Mouse (Mus musculus) C2C12 (cell line): Measurements from ENCODE around the gene Ptpre. TPM values are rescaled to one million over a fixed set of nuclear protein-coding genes. Genes with fewer than 3 reads are reported as not detected.

Experiments used
- H3K27me3 ChIP-seq: one replicate; pipeline ENCODE4 v1.6.1; 2011; ENCODE audit not compliant: control insufficient read depth, insufficient read depth, insufficient read length
- H3K36me3 ChIP-seq: one replicate; pipeline ENCODE4 v1.6.1; 2011; ENCODE audit not compliant: control insufficient read depth, insufficient read depth
- H3K4me3 ChIP-seq: one replicate; pipeline ENCODE4 v1.5.1; 2011; ENCODE audit warnings: mild to moderate bottlenecking, control low read depth; ENCODE audit not compliant: poor library complexity, insufficient read depth, severe bottlenecking
- H3K79me2 ChIP-seq: one replicate; pipeline ENCODE4 v1.6.1; 2011; ENCODE audit not compliant: control insufficient read depth, insufficient read depth
- H3K79me3 ChIP-seq: one replicate; pipeline ENCODE4 v1.6.1; 2011; ENCODE audit warnings: low read depth, control low read depth
- H3ac ChIP-seq: one replicate; pipeline ENCODE3; 2011; ENCODE audit warnings: low read depth; ENCODE audit not compliant: control insufficient read depth, insufficient read length
- CEBPB ChIP-seq: IDR thresholded peaks from one replicate; pipeline ENCODE4 v1.6.1; 2011; ENCODE audit warnings: low read depth, mild to moderate bottlenecking, control low read depth, moderate library complexity
- CTCF ChIP-seq: IDR thresholded peaks from one replicate; pipeline ENCODE4 v1.5.1; 2011; ENCODE audit not compliant: control insufficient read depth, insufficient read depth, insufficient read length
- FOSL1 ChIP-seq: IDR thresholded peaks from one replicate; pipeline ENCODE4 v1.8.0; 2011; ENCODE audit warnings: mild to moderate bottlenecking, low read length; ENCODE audit not compliant: poor library complexity, insufficient read depth, severe bottlenecking
- MAX ChIP-seq: IDR thresholded peaks from one replicate; pipeline ENCODE4 v1.6.1; 2011; ENCODE audit warnings: mild to moderate bottlenecking, control low read depth
- MYOD1 ChIP-seq: IDR thresholded peaks from one replicate; pipeline ENCODE4 v1.6.1; 2011; ENCODE audit warnings: low read depth; ENCODE audit not compliant: control insufficient read depth, insufficient read length
- MYOG ChIP-seq: IDR thresholded peaks from one replicate; pipeline ENCODE4 v1.6.1; 2011; ENCODE audit not compliant: control insufficient read depth, insufficient read length; ENCODE audit errors: extremely low read depth
- USF1 ChIP-seq: IDR thresholded peaks from one replicate; pipeline ENCODE4 v1.6.1; 2011; ENCODE audit warnings: low read depth, mild to moderate bottlenecking, control low read depth, moderate library complexity
- long read RNA-seq, 2 experiments: library from polyadenylated mRNA; unstranded; transcript quantifications; one replicate each; pipeline ENCODE4 v2.0.0; 2019 to 2020
- polyA plus RNA-seq: library from polyadenylated mRNA; unstranded; fragments of >200 nt; fragmentation: generic; extraction: Trizol; gene quantifications from one replicate; pipeline ENCODE4 v1.2.1, GENCODE M21; 2012; ENCODE audit warnings: missing spikeins

Gene Ptpre
- polyA plus RNA-seq = 1.5 TPM
- long read RNA-seq, experiment 1, full-length matches to known transcripts = 1 of 9 reads
- long read RNA-seq, experiment 1, partial matches to known transcripts = 7 of 9 reads
- long read RNA-seq, experiment 1, other reads (novel, unspliced or antisense) = 1 of 9 reads
- long read RNA-seq, experiment 2, full-length matches to known transcripts = 16 of 21 reads
- long read RNA-seq, experiment 2, partial matches to known transcripts = 0 of 21 reads
- long read RNA-seq, experiment 2, other reads (novel, unspliced or antisense) = 5 of 21 reads

DNA sequence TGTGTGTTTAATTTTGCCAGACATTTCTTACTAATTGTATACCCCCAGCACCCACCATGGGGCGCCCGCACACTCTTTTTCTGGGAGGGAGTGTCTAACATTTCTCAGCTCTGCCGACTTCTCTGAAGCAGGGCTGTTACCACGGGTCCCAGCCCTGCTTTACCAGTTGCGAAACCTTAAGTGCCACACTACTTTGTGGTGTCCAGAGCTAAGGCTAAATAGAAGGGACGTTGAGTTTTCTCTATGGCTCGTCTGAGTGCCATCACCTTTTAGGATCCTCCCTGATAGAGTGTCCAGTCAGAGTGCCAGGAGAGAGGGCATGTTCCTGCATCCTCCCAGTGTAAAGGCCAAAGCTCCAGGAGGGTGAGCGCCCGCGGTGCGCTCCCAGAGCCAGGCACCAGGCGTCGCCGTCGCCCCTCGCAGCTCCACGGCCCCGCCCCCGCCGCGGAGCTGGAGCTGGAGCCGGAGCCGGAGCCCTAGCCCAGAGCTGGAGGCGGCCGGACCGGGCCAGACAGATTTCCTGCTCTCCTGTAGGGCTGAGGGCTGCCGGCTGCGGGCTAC lies at the start of gene Ptpre:
Ptpre (plus strand) TSS at position 141 of the 561 bp plus-strand sequence.
- no peaks in the 10 kb centered on the region for H3K36me3 ChIP-seq
- H3K4me3 ChIP-seq = peak within 1 kb of the TSS; percentile 25
- TF ChIP-seq MYOD1 (no peak), CEBPB (peak; percentile 53), MYOG (no peak), MAX (no peak), FOSL1 (no peak), CTCF (peak; percentile 98), USF1 (no peak)
- no peaks in the 10 kb centered on the region for H3K79me2 ChIP-seq
- no peaks in the 10 kb centered on the region for H3K27me3 ChIP-seq
- peak within 1 kb of the TSS; percentile 64 for H3ac ChIP-seq
- H3K79me3 ChIP-seq = no peaks in the 10 kb centered on the region

DNA sequence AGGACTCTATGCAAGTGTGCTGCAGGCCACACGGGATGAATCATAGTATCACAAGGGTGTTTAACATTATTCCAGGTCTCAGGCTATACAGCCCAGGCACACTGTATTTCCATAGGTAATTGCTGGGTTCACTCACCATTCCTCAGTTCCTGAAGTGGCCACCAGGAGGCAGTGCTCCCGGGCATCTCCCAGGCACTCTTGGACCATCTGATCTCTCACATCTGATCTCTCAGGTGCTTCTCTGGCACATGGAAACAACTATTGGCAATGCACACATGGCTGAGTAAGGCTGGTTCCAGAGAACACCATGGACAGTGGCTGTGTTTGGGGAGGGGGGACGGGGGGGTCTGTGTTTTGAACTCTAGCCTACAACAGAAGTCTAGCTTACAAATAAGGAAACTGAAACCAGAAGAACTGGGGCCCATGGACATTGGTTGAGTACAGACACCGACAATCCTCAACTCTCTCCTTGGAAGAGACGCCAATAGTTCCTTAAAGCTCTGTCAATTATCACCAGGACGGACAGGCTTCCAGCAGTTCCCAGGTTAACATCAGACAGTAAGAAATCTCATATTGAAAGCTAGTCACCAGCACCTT lies 49.0 kb upstream of the Ptpre start:
- Histone ChIP-seq H3K36me3 (no peaks in the 10 kb centered on the region), H3K27me3 (no peaks in the 10 kb centered on the region), H3K4me3 (no peak overlapping the region), H3K79me2 (no peaks in the 10 kb centered on the region), H3ac (no peak overlapping the region), H3K79me3 (no peaks in the 10 kb centered on the region)
- TF ChIP-seq FOSL1 (no peak), MYOG (no peak), USF1 (no peak), CEBPB (no peak), CTCF (no peak), MAX (no peak), MYOD1 (no peak)

DNA sequence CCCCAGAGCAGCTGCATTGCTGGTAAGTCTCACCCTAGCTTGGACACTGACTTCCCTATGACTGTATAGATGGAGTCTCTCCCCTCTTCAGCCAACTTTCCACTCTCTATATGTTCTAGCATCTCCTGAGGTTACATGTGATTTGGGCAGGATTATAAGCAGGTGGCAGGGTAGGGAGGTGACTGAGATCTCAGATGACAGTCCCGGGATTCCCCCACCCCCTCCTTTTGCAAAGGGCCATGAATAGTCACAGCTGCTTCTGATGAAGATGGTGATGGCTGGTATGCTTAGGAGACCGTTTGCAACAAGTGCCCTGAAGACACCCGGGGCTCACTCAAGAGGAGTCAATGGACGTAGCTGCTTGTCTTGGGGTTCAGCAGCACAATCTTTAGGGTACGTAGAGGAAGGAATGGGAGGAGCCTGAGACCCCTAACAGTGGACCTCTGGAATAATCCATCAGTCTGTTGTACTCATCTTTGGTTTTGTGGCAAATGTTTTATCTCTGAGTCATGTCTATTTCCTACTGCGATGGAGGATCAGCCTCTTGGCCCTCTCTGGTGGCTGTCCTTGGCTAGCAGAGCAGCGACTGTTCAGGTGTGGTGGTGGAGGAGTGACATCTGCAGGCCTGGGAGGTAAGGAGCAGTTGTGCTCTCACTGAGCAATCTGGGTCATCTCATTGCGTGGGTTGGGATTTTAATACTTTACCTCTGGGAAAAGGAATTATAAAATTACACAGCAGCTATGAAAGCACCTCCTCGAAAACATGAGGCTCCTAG lies 47.4 kb upstream of the Ptpre start:
- H3K79me2 ChIP-seq = no peaks in the 10 kb centered on the region
- H3K27me3 ChIP-seq = no peaks in the 10 kb centered on the region
- TF ChIP-seq CTCF (no peak), CEBPB (no peak), FOSL1 (no peak), MYOD1 (no peak)

DNA sequence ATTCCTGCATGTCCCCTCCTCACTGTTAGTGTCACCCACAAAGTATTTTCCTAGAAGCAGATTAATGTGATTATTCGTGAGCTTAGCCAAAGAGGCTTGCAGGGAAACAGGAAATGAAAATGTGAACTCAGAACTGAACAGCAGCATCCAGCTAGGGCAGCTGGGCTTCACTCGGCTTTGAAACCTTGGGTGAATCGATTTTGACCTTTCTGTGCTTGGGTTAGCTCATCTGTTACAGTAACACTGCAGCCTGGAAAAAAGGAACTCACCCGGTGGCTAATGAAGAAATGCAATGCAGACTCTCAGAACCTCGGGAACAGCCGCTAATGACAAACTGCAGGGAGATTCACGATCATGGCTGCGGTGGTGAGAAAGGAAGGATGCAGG lies 46.8 kb upstream of the Ptpre start:
- Histone ChIP-seq H3K4me3 (no peak overlapping the region), H3K36me3 (no peaks in the 10 kb centered on the region)

More for the DNA sequence above, 47.4 kb upstream of the Ptpre start:
- H3K4me3 ChIP-seq = no peak overlapping the region
- H3ac ChIP-seq = no peak overlapping the region
- no peaks in the 10 kb centered on the region for H3K79me3 ChIP-seq
- H3K36me3 ChIP-seq = no peaks in the 10 kb centered on the region

DNA sequence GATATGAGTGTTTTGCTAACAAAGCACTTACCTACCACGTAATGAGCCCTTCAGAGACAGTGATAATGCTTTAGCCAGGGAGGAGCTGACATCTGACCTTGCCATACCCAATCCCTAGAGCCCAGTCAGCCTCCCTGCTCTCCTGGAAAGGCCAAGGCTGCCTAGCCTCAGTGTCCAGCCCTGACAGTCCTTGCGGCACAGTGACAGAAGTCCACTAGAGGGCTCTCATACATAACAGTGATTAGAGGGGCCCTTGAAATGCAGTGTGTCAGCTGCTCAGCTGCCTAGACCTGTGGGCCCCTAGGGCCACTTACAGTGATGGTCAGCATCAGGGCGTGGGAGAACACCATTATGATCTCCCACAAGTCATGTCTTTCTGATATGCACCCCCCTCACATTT lies 42.0 kb upstream of the Ptpre start:
- Histone ChIP-seq H3ac (no peak overlapping the region), H3K79me2 (no peaks in the 10 kb centered on the region), H3K36me3 (no peaks in the 10 kb centered on the region), H3K79me3 (no peaks in the 10 kb centered on the region), H3K4me3 (no peak overlapping the region), H3K27me3 (no peaks in the 10 kb centered on the region)
- TF ChIP-seq CTCF = peak; percentile 32
- TF ChIP-seq MYOD1 = no peak
- no peak for TF ChIP-seq USF1

More for the DNA sequence above, 46.8 kb upstream of the Ptpre start:
- Histone ChIP-seq H3K27me3 (no peaks in the 10 kb centered on the region), H3ac (no peak overlapping the region), H3K79me2 (no peaks in the 10 kb centered on the region), H3K79me3 (no peaks in the 10 kb centered on the region)
- TF ChIP-seq USF1 = no peak
- no peak for TF ChIP-seq MYOD1
- TF ChIP-seq MAX = no peak
- TF ChIP-seq CEBPB = no peak
- no peak for TF ChIP-seq FOSL1
- no peak for TF ChIP-seq MYOG
- TF ChIP-seq CTCF = no peak

DNA sequence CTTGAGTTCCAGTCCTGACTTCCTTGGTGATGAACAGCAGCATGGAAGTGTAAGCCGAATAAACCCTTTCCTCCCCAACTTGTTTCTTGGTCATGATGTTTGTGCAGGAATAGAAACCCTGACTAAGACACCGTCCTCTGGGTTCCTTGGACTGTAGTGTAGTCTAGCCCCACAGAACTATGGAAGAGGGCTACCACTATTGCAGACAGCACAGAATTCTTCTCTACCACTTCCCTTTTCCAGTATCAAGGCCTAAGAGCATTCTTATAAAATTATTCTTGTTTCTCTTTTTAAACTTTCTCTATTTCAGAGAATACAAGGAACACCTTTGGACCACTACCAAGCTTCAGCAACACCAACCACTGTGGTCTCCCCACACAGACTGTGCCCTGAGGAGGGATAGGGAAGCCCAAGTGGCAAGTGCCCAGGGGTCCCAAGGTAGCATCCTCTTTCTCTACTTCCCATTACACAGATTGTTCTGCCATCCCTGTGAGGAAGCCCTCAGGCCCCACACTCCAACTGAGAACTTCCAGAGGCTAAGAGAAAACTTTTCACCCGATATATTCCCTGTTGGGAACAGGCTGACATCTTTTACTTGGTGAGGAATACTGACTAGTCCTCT lies 38.6 kb upstream of the Ptpre start:
- Histone ChIP-seq H3K79me2 (no peaks in the 10 kb centered on the region), H3K4me3 (no peak overlapping the region), H3K27me3 (no peaks in the 10 kb centered on the region), H3K36me3 (no peaks in the 10 kb centered on the region), H3K79me3 (no peaks in the 10 kb centered on the region), H3ac (no peak overlapping the region)
- TF ChIP-seq FOSL1 = no peak
- TF ChIP-seq CTCF = no peak
- TF ChIP-seq CEBPB = no peak
- no peak for TF ChIP-seq MYOD1
- no peak for TF ChIP-seq MYOG
- TF ChIP-seq USF1 = no peak
- no peak for TF ChIP-seq MAX
